Mouse (Mus musculus) layer of hippocampus, adult 6 months (tissue): Measurements from ENCODE around the gene Oas1a. TPM values are rescaled to one million over a fixed set of nuclear protein-coding genes. Genes with fewer than 3 reads are reported as not detected.

Experiments
- long read RNA-seq, 2 experiments: library from polyadenylated mRNA; unstranded; transcript quantifications; one replicate each; pipeline ENCODE4 v2.0.0; 2019 to 2020
- microRNA-seq: library from miRNA; unstranded; fragments of <30 nt; microRNA quantifications from one replicate; pipeline ENCODE4 v1.2.0, GENCODE M21; 2020
- polyA plus RNA-seq: library from polyadenylated mRNA; unstranded; fragments of <200 nt; fragmentation: Nextera tagmentation; gene quantifications from 2 replicates; pipeline ENCODE4 v1.2.3, GENCODE M21; 2021

The Oas1a gene
- 1.0 and 1.4 TPM in 2 replicates for polyA plus RNA-seq
- long read RNA-seq, experiment 1, partial matches to known transcripts: 0 of 2 reads
- long read RNA-seq, experiment 1, other reads (novel, unspliced or antisense): 0 of 2 reads
- long read RNA-seq, experiment 2, partial matches to known transcripts: 0 of 3 reads
- long read RNA-seq, experiment 2, other reads (novel, unspliced or antisense): 0 of 3 reads

GRCm38 (mm10) chr5:120906791-120907733 lies at the start of gene Oas1a:
Oas1a (minus strand) TSS chr5:120907521.

GRCm38 (mm10) chr5:120914204-120914603 lies 6.9 kb upstream of the Oas1a start, which contains the start of gene Oas1d:
Oas1d (plus strand) TSS chr5:120914536.

GRCm38 (mm10) chr5:120887413-120887812 lies 19.9 kb downstream of the Oas1a start, which contains the start of gene Oas1g:
Oas1g (minus strand) TSS chr5:120887613.

GRCm38 (mm10) chr5:120861121-120861520 lies 46.2 kb downstream of the Oas1a start, which contains the start of gene Oas1h:
Oas1h (plus strand) TSS chr5:120861421.

GRCm38 (mm10) chr5:120847067-120847466 lies 60.3 kb downstream of the Oas1a start, which contains the start of gene Oas1f:
Oas1f (plus strand) TSS chr5:120847367.

Small RNA genes within 50 kb of the gene (microRNA-seq; reads per million reads assigned to microRNA genes)
- not detected for gene Gm22907

Other genes starting within 250 kb of the Oas1a start
- gene Dtx1, start 195.6 kb downstream of the Oas1a start, polyA plus RNA-seq: 16.9 and 20.6 TPM in 2 replicates
- gene Oas2, start 157.7 kb downstream of the Oas1a start, polyA plus RNA-seq: 0.16 and 0.26 TPM in 2 replicates
- 0.05 and 0.08 TPM in 2 replicates for gene Oas3, start 129.9 kb downstream of the Oas1a start, polyA plus RNA-seq
- gene Oas1e, start 112.0 kb downstream of the Oas1a start, polyA plus RNA-seq: not detected in 2 replicates
- gene Oas1c, start 95.0 kb downstream of the Oas1a start, polyA plus RNA-seq: 0.23 and 0.43 TPM in 2 replicates
- not detected in 2 replicates for gene Oas1f, start 60.2 kb downstream of the Oas1a start, polyA plus RNA-seq
- not detected in 2 replicates for gene Oas1h, start 46.1 kb downstream of the Oas1a start, polyA plus RNA-seq
- 0.15 TPM in 1 of 2 replicates, not detected in the other for gene Oas1g, start 19.9 kb downstream of the Oas1a start, polyA plus RNA-seq
- not detected in 2 replicates for gene Oas1d, start 7.0 kb upstream of the Oas1a start, polyA plus RNA-seq
- 59.1 and 60.9 TPM in 2 replicates for gene Rph3a, start 102.6 kb upstream of the Oas1a start, polyA plus RNA-seq